Mouse (Mus musculus) cerebellum, adult 2 months (tissue): Measurements from ENCODE around the gene Glra1.

Source experiments
- CTCF ChIP-seq: fragments of 200-500 bp; IDR thresholded peaks from 2 replicates; pipeline ENCODE4 v1.5.1; 2011; ENCODE audit warnings: low read depth, mild to moderate bottlenecking, control low read depth, low read length, moderate library complexity, borderline replicate concordance; ENCODE audit not compliant: insufficient read depth
- POLR2A ChIP-seq: fragments of 200-500 bp; IDR thresholded peaks from 2 replicates; pipeline ENCODE4 v1.6.1; 2011; ENCODE audit warnings: low read length, control low read depth, borderline replicate concordance; ENCODE audit not compliant: insufficient read depth

DNA sequence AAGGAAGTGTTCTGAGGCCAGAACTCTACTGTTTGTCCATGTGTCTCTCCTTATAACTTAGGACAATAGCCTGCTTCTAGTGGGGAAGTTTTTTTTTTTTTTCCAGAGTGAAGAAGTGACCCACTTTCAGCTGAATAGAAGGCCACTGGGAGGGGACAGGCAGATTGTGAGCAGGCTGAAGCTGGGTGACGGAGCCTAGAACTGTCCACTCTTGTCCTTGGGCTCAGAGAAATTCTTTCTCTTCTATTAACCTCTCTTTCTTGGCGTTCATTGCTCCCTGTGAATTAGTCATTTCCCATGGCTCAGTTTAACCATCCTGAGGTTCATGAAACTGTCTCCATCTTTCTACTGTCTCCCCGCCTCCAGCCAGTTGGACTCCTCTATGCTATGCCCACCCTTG, 13.6 kb downstream of the Glra1 start:
- no peak for TF ChIP-seq CTCF
- TF ChIP-seq POLR2A = no peak
